Mouse (Mus musculus): Measurements from ENCODE around the gene Kif5a.

Gene Kif5a

GRCm38 (mm10) chr10:127265727-127266111 is 2.6 kb upstream of the Kif5a start:
- no peak for DNase-seq (ENCODE audit: low spot score)

DNA sequence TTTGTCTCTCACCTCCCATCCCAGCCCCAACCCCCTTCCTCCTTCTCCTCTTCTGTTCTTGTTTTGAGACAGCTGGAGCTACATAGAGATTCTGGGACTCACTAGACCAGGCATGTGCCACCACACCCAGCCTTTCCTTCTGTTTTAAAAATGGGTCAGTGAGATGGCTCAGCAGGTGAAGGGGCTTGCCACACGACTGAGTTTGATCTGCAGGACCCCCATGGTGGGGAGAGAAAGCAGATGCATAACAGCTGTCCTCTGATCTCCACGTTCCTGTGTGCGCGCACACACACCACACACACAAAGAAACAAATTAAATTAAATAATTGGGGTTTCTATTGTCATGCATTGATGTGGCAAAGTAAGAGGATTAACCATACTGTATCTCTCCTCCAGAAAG is 1.8 kb upstream of the Kif5a start:
- no peak for DNase-seq (ENCODE audit: low spot score)

GRCm38 (mm10) chr10:127264336-127264735 is 1.2 kb upstream of the Kif5a start:
- DNase-seq (ENCODE audit: low spot score), result no peak

DNA sequence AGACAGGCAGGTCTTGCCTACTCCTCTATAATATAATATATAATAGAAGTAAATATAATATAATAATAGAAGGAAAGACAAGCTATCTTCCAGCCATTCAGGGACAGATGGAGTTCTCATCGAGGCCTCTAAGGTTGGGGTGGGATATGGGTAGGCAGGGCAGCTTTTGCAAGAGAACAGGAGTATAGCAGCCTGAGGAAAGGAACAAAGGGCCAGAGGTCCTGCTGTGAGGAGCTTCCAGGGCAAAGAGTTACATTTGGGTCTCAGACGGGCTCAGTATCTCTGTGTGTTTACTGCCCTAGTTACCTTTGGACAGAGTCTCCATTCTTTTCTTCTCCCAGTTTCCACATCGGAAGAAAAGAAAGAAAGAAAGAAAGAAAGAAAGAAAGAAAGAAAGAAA is 483 bp upstream of the Kif5a start:
- no peak for DNase-seq (ENCODE audit: low spot score)

DNA sequence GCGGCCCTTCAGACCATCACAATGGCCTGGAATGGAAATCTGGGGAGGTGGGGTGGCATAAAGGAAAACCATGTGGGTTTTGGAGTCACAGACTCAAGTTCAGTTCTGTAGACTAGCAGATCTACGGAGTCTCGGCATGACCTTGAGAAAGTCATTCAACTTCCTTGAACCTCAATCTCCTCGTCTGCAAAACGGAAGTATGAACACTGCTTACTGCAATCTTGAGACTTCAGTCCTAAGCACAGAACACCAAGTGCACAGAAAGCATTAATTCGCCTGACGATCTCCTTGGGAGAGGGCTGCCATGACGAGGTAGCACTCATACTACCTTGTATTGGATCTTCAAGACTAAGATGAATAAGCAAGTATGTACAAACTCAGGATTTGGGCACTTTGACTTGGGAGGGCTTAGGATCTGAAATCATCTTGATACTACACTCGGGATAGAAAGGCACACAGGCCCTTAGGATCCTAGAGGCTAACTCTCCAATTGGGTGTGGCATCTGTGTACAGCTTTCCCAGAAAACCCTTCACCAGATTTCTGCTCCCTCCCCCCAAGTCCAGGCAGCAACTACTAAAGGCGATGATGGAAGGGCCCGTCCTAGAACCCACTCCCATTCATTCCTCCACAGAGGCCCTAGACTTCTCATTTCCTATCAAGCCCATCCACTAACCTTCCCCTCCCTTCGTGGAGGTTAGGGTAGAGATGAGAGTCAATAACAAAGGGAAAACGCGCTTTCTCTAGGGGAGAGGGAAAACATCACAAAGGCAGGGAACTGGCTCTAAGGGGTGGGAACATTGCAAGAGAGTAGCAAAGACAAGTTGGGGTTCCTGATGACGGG is 1.2 kb downstream of the Kif5a start:
- no peak for DNase-seq (ENCODE audit: low spot score)

- DNase-seq (ENCODE audit: low spot score), result no peak
Observed at GRCm38 (mm10) chr10:127258489-127258888, 4.7 kb downstream of the Kif5a start.

- no peak for DNase-seq (ENCODE audit: low spot score)
Observed at GRCm38 (mm10) chr10:127257790-127258189, 5.4 kb downstream of the Kif5a start.

- peak; percentile 65 for DNase-seq (ENCODE audit: low spot score)
Observed at GRCm38 (mm10) chr10:127255625-127256345, 7.4 kb downstream of the Kif5a start.

DNA sequence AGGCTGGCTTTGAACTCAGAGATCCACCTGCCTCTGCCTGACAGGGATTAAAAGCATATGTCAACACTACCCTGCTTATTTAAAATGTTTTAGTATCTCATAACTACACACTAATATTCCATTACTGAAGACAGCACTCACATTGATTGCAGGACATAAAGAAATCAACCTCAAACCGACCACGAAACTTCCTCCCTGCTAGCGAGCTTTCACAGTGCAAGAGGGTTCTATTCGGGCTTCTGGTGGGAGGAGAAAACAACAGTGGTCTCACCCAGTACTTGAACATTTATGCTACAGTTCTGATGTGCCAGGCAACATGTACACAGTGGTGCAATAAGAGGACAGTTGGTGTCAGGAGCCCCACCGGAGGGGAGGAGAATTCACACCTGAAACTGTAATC is 12.3 kb downstream of the Kif5a start:
- DNase-seq (ENCODE audit: low spot score), result no peak

GRCm38 (mm10) chr10:127238241-127238824 is 24.8 kb downstream of the Kif5a start:
- DNase-seq (ENCODE audit: low spot score), result no peak

DNA sequence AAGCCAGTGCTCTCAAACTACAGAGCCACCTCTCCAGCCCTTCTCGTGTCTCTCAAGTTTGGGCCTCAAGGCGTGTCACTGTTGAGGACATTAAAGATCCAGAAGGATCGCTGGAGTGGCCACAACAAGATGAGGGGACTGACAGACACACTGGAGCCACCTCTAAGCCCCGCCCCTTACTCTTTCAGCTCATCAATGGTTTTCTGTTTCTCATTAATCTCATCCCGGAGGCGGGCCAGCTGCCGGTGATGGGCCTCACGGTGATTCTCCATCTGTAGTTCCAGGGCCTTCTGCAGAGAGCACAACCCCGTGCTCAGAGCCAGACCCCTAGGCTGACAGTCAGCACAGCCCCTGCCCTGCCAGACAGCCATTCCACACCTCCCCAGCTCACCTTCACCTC is 26.6 kb downstream of the Kif5a start:
- DNase-seq (ENCODE audit: low spot score), result no peak

DNA sequence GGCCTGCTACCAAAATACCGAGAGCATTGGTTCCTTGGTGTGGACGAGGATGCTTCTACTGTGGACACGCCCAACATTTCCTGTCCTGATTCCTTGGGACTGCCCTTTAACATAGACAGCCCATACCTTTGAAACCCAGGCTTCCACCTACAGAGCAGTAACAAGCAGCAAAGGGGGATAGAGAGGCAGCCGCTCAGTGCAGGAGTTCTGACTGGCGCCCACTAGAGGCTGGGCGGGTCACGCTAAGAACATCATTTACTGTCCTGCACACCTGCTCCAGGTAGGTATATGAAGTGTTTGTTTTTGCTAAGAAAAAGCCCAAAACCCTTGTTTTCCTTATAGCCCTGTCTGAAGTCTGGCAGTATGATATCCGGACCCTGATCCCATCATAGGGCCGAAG is 30.0 kb downstream of the Kif5a start:
- no peak for DNase-seq (ENCODE audit: low spot score)

DNA sequence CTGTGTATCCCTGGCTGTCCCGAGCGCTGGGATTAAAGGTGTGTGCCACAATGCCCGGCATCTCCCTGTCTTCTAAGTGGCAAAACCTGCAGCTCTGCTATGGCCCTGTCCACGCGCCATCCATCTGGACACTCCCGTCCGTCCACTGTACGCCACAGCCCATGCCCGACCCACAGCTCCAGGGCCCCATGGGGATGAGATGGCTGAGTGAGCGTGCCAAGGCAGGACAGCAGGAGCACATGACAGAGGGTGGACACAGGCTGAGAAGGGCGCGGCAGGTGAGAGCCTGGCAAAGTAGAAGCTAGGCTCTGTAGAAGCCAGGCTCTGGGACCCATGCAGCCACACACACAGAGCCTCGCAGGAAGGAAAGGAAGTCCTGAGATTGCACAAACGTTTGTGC is 31.4 kb downstream of the Kif5a start:
- no peak for DNase-seq (ENCODE audit: low spot score)

DNA sequence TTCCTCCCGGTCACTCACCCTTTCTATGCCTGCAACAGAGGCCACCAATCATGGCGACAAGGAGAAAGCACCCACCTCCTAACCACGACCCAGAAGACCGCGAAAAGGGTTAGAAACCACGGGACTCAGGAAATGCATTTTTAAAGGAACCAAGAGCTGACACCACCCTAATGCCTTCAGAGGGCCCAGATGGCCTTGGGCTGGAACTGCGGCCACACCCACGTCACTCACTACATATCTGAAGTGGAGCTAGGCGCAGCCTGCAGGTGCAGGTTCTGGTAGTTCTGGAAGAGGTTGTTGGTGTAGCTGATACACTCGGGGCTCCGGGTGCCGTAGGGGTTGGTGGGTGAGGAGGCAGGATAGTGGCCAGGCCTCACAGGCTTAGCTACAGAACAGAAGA is 32.5 kb downstream of the Kif5a start:
- DNase-seq (ENCODE audit: low spot score), result no peak

- DNase-seq (ENCODE audit: low spot score), result no peak
Observed at GRCm38 (mm10) chr10:127228897-127229296, 34.3 kb downstream of the Kif5a start.

GRCm38 (mm10) chr10:127227163-127227562 is 36.0 kb downstream of the Kif5a start:
- no peak for DNase-seq (ENCODE audit: low spot score)

- DNase-seq (ENCODE audit: low spot score), result peak; percentile 54
Observed at GRCm38 (mm10) chr10:127226318-127226895, 36.7 kb downstream of the Kif5a start.

- DNase-seq (ENCODE audit: low spot score), result no peak
Observed at GRCm38 (mm10) chr10:127225732-127226131, 37.4 kb downstream of the Kif5a start.

DNA sequence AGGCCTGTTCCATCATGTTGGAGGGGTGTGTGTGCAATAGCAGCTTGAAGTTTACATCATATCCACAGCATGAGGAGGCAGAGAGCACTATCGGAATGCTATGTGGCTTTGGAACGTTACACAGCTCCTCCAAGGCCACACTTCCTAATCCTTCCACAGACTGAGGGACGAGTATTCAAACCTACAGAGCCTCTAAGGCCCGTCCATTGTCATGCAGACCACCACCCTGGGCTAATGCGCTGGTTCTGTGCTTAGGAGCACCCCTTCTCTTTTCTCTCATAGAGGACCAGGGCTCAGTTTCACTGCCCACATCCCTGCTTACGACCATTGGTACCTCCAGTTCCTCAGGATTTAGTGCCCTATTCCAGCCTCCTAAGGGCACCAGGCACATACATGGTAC is 37.9 kb downstream of the Kif5a start:
- DNase-seq (ENCODE audit: low spot score), result no peak

- DNase-seq (ENCODE audit: low spot score), result no peak
Observed at GRCm38 (mm10) chr10:127218339-127218738, 44.8 kb downstream of the Kif5a start.

DNA sequence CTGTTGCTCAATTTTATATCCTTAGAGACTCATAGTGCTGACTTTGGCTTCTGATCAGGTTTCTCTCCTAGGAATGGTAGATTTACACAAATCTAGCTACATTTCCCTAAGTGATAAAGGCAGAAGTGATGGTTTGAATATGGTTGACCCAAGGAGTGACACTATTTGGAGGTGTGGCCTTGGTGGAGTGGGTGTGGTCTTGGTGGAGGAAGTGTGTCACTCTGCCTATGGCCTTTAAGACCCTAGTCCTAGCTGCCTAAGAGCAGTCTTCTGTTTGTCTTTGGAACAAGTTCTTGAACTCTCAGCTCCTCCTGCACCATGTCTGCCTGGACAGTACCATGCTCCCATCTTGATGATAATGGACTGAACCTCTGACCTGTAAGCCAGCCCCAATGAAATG is 46.0 kb downstream of the Kif5a start:
- DNase-seq (ENCODE audit: low spot score), result no peak

- no peak for DNase-seq (ENCODE audit: low spot score)
Observed at GRCm38 (mm10) chr10:127216456-127216855, 46.7 kb downstream of the Kif5a start.

GRCm38 (mm10) chr10:127214422-127214803 is 48.7 kb downstream of the Kif5a start:
- no peak for DNase-seq (ENCODE audit: low spot score)

Data from ovary, postnatal 36 days (tissue).